Mouse (Mus musculus): ENCODE measurements at regions not wholly inside any gene's neighbourhood (a gene's known extent, or its start where the extent isn't known, plus 50 kb on each side); places are given as distances from the start of the nearest gene placed in this dataset.

DNA sequence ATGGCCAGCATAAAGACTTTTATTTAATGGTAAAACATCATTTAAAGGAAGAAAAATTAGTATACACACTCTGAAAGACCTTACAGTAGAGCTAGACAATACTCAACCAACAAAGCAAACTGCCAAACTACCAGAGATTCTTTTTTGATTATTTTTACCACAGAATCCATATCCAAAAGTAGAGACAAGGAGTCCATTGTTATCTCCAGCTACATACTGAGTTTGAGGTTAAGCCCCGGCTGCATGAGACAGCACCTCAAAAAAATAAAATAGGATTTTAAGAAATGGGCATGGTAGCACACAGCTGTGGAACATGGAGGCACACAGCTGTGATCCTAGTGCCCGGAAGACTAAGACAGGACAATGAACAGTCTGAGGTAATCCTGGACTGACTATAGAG lies 293.4 kb downstream of the Sox4 start:
- no peak for DNase-seq (ENCODE audit: low spot score)
- no peaks in the 10 kb centered on the region for H3K27me3 ChIP-seq (ENCODE audit: low read depth, poor library complexity, severe bottlenecking)
- 96% methylated on average over 2 of the region's 2 CpGs for WGBS
- H3K4me3 ChIP-seq: no peak overlapping the region
- H3K27ac ChIP-seq: no peak overlapping the region
- no peaks in the 10 kb centered on the region for H3K9me3 ChIP-seq (replicated peaks)
- peaks cover 46% of the 10 kb centered on the region for H3K4me1 ChIP-seq
- H3K36me3 ChIP-seq: no peaks in the 10 kb centered on the region

- Histone ChIP-seq H3K9me3 (replicated peaks) (no peaks in the 10 kb centered on the region), H3K4me3 (no peak overlapping the region), H3K27me3 (ENCODE audit: low read depth, poor library complexity, severe bottlenecking) (no peaks in the 10 kb centered on the region), H3K36me3 (no peaks in the 10 kb centered on the region), H3K27ac (no peak overlapping the region), H3K4me1 (peaks cover 31% of the 10 kb centered on the region)
- DNase-seq (ENCODE audit: low spot score): no peak
- WGBS: 67% methylated on average over 5 of the region's 5 CpGs
These were observed 294.9 kb downstream of the Sox4 start for GRCm38 (mm10) chr13:28658652-28659051.

GRCm38 (mm10) chr13:28654883-28655282 lies 298.6 kb downstream of the Sox4 start:
- Histone ChIP-seq H3K27me3 (ENCODE audit: low read depth, poor library complexity, severe bottlenecking) (no peaks in the 10 kb centered on the region), H3K4me1 (peaks cover 26% of the 10 kb centered on the region), H3K36me3 (no peaks in the 10 kb centered on the region), H3K4me3 (no peak overlapping the region), H3K27ac (no peak overlapping the region), H3K9me3 (replicated peaks) (no peaks in the 10 kb centered on the region)
- no peak for DNase-seq (ENCODE audit: low spot score)

- peaks cover 15% of the 10 kb centered on the region for H3K4me1 ChIP-seq
- H3K9me3 ChIP-seq (replicated peaks): no peaks in the 10 kb centered on the region
- no peaks in the 10 kb centered on the region; the same call in 1 of the 2 replicates for H3K36me3 ChIP-seq
- H3K27ac ChIP-seq: no peak overlapping the region
- no peak for DNase-seq (ENCODE audit: low spot score)
- 84% methylated on average over 4 of the region's 4 CpGs for WGBS
- H3K27me3 ChIP-seq (ENCODE audit: low read depth, poor library complexity, severe bottlenecking): no peaks in the 10 kb centered on the region
- no peak overlapping the region for H3K4me3 ChIP-seq
These were observed 300.2 kb downstream of the Sox4 start for GRCm38 (mm10) chr13:28653362-28653761.

GRCm38 (mm10) chr13:28651810-28652209 lies 301.7 kb downstream of the Sox4 start:
- WGBS: 91% methylated on average over 2 of the region's 2 CpGs

DNA sequence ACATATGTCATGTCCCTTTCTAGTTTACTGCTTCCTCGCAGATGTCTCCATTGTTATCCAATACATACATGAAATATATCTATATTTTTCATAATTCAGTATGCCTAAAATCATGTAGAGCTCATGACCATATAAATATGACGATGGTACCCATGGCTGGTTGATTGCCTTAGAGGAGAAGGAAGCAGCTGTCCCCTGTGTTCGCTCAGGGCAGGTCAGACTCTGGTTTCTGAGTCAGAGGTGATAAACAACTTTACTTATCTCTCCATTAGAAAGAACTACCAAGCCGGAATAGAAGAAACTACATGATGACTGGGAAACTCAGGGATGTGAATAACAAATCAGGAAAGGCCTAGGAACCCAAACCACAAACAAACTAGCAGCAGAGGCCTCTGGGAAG lies 307.6 kb downstream of the Sox4 start:
- Histone ChIP-seq H3K4me3 (no peak overlapping the region), H3K27me3 (ENCODE audit: low read depth, poor library complexity, severe bottlenecking) (no peaks in the 10 kb centered on the region), H3K36me3 (no peaks in the 10 kb centered on the region; the same call in 1 of the 2 replicates), H3K4me1 (peaks cover 18% of the 10 kb centered on the region), H3K27ac (no peak overlapping the region), H3K9me3 (replicated peaks) (no peaks in the 10 kb centered on the region)
- no peak for DNase-seq (ENCODE audit: low spot score)
- 82% methylated on average over 4 of the region's 4 CpGs for WGBS

More at GRCm38 (mm10) chr13:28651810-28652209, 301.7 kb downstream of the Sox4 start:
- Histone ChIP-seq H3K27me3 (ENCODE audit: low read depth, poor library complexity, severe bottlenecking) (no peaks in the 10 kb centered on the region), H3K4me1 (peaks cover 12% of the 10 kb centered on the region), H3K27ac (no peak overlapping the region), H3K9me3 (replicated peaks) (no peaks in the 10 kb centered on the region), H3K36me3 (no peaks in the 10 kb centered on the region; the same call in 1 of the 2 replicates), H3K4me3 (no peak overlapping the region)
- no peak for DNase-seq (ENCODE audit: low spot score)

GRCm38 (mm10) chr13:28644846-28645574 lies 308.5 kb downstream of the Sox4 start:
- H3K36me3 ChIP-seq: no peaks in the 10 kb centered on the region; the same call in 1 of the 2 replicates
- H3K4me3 ChIP-seq: no peak overlapping the region
- H3K4me1 ChIP-seq: peaks cover 24% of the 10 kb centered on the region
- DNase-seq (ENCODE audit: low spot score): no peak
- H3K9me3 ChIP-seq (replicated peaks): no peaks in the 10 kb centered on the region
- 87% methylated on average over 3 of the region's 3 CpGs for WGBS
- H3K27ac ChIP-seq: peak overlapping the region; percentile 23; the same call in 1 of the 2 replicates
- H3K27me3 ChIP-seq (ENCODE audit: low read depth, poor library complexity, severe bottlenecking): no peaks in the 10 kb centered on the region

GRCm38 (mm10) chr13:28640826-28641225 lies 312.7 kb downstream of the Sox4 start:
- DNase-seq (ENCODE audit: low spot score): peak; percentile 78
- H3K4me3 ChIP-seq: no peak overlapping the region
- H3K4me1 ChIP-seq: peaks cover 43% of the 10 kb centered on the region
- 47% methylated on average over 1 of the region's 1 CpGs for WGBS
- no peaks in the 10 kb centered on the region for H3K9me3 ChIP-seq (replicated peaks)
- H3K27me3 ChIP-seq (ENCODE audit: low read depth, poor library complexity, severe bottlenecking): no peaks in the 10 kb centered on the region
- peaks cover 4% of the 10 kb centered on the region; the same call in 1 of the 2 replicates for H3K36me3 ChIP-seq
- H3K27ac ChIP-seq: peak overlapping the region; percentile 73

- H3K27ac ChIP-seq: peak overlapping the region; percentile 84
- 43% methylated on average over 3 of the region's 3 CpGs for WGBS
These were observed 318.1 kb downstream of the Sox4 start for GRCm38 (mm10) chr13:28635230-28635950.

DNA sequence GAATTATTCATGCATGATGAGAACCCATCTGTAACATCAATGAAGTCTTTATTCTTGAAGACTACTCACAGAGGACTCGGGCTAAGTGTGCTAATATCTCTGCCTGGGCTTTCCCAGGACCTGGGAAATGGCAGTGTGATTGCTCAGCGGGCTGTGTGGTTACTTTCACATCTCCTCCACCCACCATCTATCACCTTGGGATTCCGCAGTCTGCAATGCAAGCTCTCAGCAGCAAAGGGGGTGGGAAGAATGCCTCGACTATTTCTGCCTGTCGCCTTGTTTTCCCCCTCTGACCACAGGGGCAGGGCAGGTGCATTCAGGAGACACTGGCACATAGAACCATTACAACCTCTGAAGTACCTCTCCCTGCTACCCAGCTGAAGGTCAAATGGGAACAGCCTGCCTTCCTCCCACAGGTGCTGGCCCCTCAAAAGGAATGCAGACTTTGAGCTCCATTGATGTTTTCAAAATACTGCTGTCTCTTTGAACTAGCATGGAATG lies 319.9 kb downstream of the Sox4 start:
- Histone ChIP-seq H3K9me3 (replicated peaks) (no peaks in the 10 kb centered on the region), H3K4me1 (peaks cover 61% of the 10 kb centered on the region), H3K27ac (peak overlapping the region; percentile 74), H3K36me3 (peaks cover 6% of the 10 kb centered on the region; the same call in 1 of the 2 replicates), H3K4me3 (no peak overlapping the region), H3K27me3 (ENCODE audit: low read depth, poor library complexity, severe bottlenecking) (no peaks in the 10 kb centered on the region)
- WGBS: 37% methylated on average over 5 of the region's 5 CpGs
- peak; percentile 52 for DNase-seq (ENCODE audit: low spot score)

More at GRCm38 (mm10) chr13:28635230-28635950, 318.1 kb downstream of the Sox4 start:
- Histone ChIP-seq H3K4me1 (peaks cover 55% of the 10 kb centered on the region), H3K27me3 (ENCODE audit: low read depth, poor library complexity, severe bottlenecking) (no peaks in the 10 kb centered on the region), H3K36me3 (peaks cover 10% of the 10 kb centered on the region), H3K4me3 (no peak overlapping the region), H3K9me3 (replicated peaks) (no peaks in the 10 kb centered on the region)
- DNase-seq (ENCODE audit: low spot score): peak; percentile 55

GRCm38 (mm10) chr13:28629431-28630331 lies 323.8 kb downstream of the Sox4 start:
- Histone ChIP-seq H3K27me3 (ENCODE audit: low read depth, poor library complexity, severe bottlenecking) (no peaks in the 10 kb centered on the region), H3K4me1 (peaks cover 54% of the 10 kb centered on the region), H3K27ac (peak overlapping the region; percentile 82), H3K9me3 (replicated peaks) (no peaks in the 10 kb centered on the region), H3K4me3 (0 out of 2 replicates have a peak overlapping the region, but pooled peaks have one; percentile 8), H3K36me3 (peaks cover 6% of the 10 kb centered on the region; the same call in 1 of the 2 replicates)
- 16% methylated on average over 9 of the region's 9 CpGs for WGBS
- DNase-seq (ENCODE audit: low spot score): peak; percentile 69

DNA sequence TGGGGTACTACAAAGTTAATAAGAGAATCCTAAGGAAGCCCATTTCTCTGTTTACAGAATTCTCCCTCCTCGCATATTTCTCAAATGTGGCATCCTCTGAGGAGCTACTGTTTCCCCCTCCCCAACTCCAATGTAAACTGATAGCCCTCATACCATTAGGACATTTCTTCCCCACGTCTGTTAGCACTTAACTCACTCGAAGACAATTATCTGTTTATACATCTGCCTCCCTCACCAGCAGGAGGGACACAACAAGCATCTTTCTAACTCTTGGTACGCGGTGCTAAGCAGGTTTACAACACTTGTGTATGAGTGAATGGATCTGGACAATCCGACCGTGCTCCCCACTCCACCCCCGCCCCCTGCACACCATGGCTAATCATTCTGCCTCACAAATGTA lies 324.8 kb downstream of the Sox4 start:
- Histone ChIP-seq H3K27ac (peak overlapping the region; percentile 82), H3K4me3 (no peak overlapping the region), H3K36me3 (peaks cover 6% of the 10 kb centered on the region; the same call in 1 of the 2 replicates), H3K27me3 (ENCODE audit: low read depth, poor library complexity, severe bottlenecking) (no peaks in the 10 kb centered on the region), H3K4me1 (peaks cover 47% of the 10 kb centered on the region), H3K9me3 (replicated peaks) (no peaks in the 10 kb centered on the region)
- no peak for DNase-seq (ENCODE audit: low spot score)
- 41% methylated on average over 8 of the region's 8 CpGs for WGBS

Measured in limb, embryonic 10.5 days (tissue).